Mouse (Mus musculus) mouse embryonic stem cell (cell line): Measurements from ENCODE around the gene Phf7.

ENCODE experiments used
- in situ Hi-C, 2 experiments: fragments of 300-500 bp; cut with MboI; formaldehyde crosslinking; loops; 1 replicate in 1 of 2; 3 replicates in 1 of 2; pipeline ENCODE4 v1.14.3; 2019 to 2020; ENCODE audit warnings: low sequenced_read_pairs in 2 of 2, low pct_unique_long_range_greater_than_20kb in 1 of 2, mixed read lengths in 1 of 2; ENCODE audit not compliant: unreplicated experiment in 1 of 2

Gene Phf7

GRCm38 (mm10) chr14:31205562-31206467 lies 45.3 kb downstream of the Phf7 start:
- in situ Hi-C loops = no loop called here

DNA sequence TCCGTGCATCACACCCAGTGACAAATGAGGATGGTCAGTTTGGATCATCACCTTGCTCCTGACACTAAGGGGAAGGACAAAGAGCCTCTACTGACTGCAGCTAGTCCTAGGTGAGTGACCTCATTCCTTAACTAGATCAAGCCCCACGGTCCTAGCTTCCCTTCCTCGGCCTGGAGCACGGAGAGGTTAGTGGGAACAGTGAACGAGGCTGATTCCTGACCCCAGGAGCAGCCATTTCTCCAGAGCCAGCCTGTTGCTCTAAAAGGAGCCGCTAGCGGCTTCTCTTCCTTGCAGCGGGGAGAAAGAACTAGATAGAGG lies 45.9 kb downstream of the Phf7 start:
- in situ Hi-C loops = no loop called here

GRCm38 (mm10) chr14:31204844-31205243 lies 46.3 kb downstream of the Phf7 start:
- in situ Hi-C loops = no loop called here

DNA sequence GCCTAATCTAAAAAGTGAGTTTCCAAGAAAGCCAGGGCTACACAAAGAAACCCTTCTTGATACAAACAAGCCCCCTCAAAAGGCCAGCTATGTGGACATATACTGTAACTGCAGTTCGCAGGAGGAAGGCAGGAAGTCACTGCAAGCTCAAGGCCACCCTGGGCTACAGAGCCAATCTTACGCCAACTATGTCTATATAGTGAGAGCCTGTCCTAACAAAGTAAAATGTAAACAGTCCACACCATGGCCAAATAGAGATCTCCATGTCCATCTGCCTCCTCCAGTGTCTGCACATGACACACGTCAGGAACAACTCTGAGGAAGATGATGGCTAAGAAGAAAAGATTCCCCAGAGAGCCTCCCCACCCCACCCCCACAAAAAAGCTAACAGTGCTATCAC lies 51.1 kb downstream of the Phf7 start:
- in situ Hi-C loops = no loop called here

- in situ Hi-C loops = no loop called here
Observed at GRCm38 (mm10) chr14:31199599-31199998, 51.5 kb downstream of the Phf7 start.

GRCm38 (mm10) chr14:31197547-31198516 lies 53.3 kb downstream of the Phf7 start:
- in situ Hi-C loops = no loop called here

DNA sequence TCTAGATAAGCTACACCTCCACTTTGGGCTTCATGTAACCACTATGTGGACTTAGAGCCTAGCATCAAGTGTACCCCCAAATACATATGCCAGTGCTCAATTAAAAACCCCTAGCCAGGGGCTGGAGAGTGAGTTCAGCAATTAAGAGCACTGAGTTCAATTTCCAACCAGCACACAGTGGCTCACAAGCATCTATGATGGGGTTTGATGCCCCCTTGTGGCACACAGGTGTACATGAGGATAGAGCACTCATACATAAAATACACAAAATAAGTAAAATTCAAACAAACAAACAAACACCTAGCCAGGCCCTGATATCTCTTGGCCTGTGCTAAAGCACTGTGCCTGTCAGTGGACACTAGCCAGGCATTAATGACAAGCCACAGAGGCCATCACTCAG lies 55.1 kb downstream of the Phf7 start:
- in situ Hi-C loops = no loop called here

DNA sequence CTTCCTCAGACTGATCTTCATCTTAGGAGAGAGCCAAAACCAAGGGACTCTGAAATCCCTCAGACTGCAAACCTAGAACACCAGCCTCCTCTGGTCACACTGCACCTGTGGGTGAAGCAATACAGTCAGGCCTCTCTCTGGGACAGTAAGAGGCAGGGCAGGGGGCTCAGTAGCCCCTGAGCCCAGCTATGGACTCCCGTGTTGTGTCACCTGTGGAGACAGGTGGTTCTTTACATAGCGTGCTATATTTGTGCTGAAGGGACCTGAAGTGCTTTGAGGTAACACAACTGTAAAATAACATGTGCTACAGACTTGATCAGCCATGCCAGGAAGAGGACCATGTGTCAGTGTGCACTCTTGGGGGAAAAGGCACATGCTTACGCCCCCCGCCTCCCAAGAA lies 55.6 kb downstream of the Phf7 start:
- in situ Hi-C loops = no loop called here

GRCm38 (mm10) chr14:31194891-31195513 lies 56.1 kb downstream of the Phf7 start:
- in situ Hi-C loops = no loop called here

- in situ Hi-C loops = no loop called here
Observed at GRCm38 (mm10) chr14:31194441-31194840, 56.7 kb downstream of the Phf7 start.

DNA sequence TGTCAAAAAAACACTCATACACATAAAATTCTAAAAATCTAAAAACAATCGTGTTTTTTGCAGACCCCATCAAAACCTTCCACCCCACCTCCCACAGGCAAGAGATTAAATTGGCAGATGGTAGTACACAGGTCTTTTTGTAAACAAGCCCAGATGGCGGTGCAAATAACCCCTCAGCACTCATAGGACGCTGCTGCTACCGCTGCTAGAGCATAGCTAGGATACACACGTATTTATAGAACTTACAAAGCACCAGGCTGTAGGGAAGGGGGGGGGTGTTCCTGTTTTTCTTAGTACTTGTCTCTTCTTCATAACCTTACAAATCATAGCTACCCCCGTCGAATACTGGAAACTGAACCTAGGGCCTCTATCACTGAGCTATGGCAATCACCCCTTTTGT lies 57.3 kb downstream of the Phf7 start:
- in situ Hi-C loops = no loop called here

- in situ Hi-C loops = no loop called here
Observed at GRCm38 (mm10) chr14:31191936-31192335, 59.2 kb downstream of the Phf7 start.

DNA sequence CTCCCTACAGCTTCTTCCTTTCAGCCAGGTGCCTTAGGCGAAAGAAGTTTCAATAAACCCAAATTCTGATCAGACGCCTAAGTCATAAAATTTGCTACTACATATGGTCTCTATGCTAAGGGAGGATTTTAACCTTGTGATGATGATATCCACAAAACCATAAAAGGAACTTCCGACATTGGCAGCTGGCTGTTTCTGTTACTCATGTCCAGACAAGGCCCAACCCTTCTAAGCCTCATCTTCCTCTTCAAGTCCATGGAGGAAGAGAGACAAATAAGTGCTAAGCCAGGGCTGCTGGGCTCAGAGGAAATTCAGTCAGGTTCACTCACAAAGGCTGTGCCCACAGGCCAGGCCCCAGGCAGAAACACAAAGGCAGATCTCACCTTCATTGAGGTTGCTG lies 61.8 kb downstream of the Phf7 start:
- in situ Hi-C loops = no loop called here

GRCm38 (mm10) chr14:31188771-31189181 lies 62.3 kb downstream of the Phf7 start:
- in situ Hi-C loops = no loop called here
